Mouse (Mus musculus) liver, postnatal 0 days (tissue): ENCODE results near the gene Kmt2c. TPM values are rescaled to one million over a fixed set of nuclear protein-coding genes. Genes with fewer than 3 reads are reported as not detected.

Source experiments
- ATAC-seq: fragments of 200-750 bp; cut with Nextera tagmentation; 2 replicates; pipeline ENCODE4 v1.8.0; 2017; ENCODE audit warnings: mild to moderate bottlenecking, moderate library complexity
- DNase-seq: peaks from one replicate; pipeline ENCODE4 v3.0.0-alpha.2; 2016
- H3K27ac ChIP-seq: fragments of 300-500 bp; sonication (generic); 2 replicates; pipeline ENCODE4 v1.5.1; 2014; ENCODE audit warnings: antibody characterized with exemption, moderate library complexity, mild to moderate bottlenecking, low read depth
- H3K27me3 ChIP-seq: fragments of 300-500 bp; sonication (generic); 2 replicates; pipeline ENCODE4 v1.6.1; 2014; ENCODE audit warnings: low read length, control low read depth, mixed read lengths; ENCODE audit not compliant: insufficient read depth
- H3K36me3 ChIP-seq: fragments of 300-500 bp; sonication (generic); replicated peaks from 2 replicates; pipeline ENCODE4 v1.6.1; 2014; ENCODE audit warnings: mild to moderate bottlenecking, control low read depth, low read length, moderate library complexity, mixed read lengths; ENCODE audit not compliant: insufficient read depth
- H3K4me1 ChIP-seq: fragments of 300-500 bp; sonication (generic); 2 replicates; pipeline ENCODE4 v1.6.1; 2014; ENCODE audit warnings: antibody characterized with exemption, mild to moderate bottlenecking, control low read depth; ENCODE audit not compliant: insufficient read depth
- H3K4me2 ChIP-seq: fragments of 300-500 bp; sonication (generic); 2 replicates; pipeline ENCODE4 v1.6.1; 2014; ENCODE audit warnings: low read depth, mild to moderate bottlenecking, low read length, moderate library complexity, mixed read lengths
- H3K4me3 ChIP-seq: fragments of 300-500 bp; sonication (generic); 2 replicates; pipeline ENCODE4 v1.5.1; 2014; ENCODE audit warnings: low read depth, low read length
- H3K9ac ChIP-seq: fragments of 300-500 bp; sonication (generic); replicated peaks from 2 replicates; pipeline ENCODE4 v1.6.1; 2014; ENCODE audit warnings: mild to moderate bottlenecking, moderate library complexity
- H3K9me3 ChIP-seq: fragments of 300-500 bp; sonication (generic); 2 replicates; pipeline ENCODE4 v1.6.1; 2016; ENCODE audit warnings: mild to moderate bottlenecking, control low read depth, low read length, mixed read lengths
- CTCF ChIP-seq: sonication (generic); IDR thresholded peaks from 2 replicates; pipeline ENCODE4 v1.5.1; 2016; ENCODE audit warnings: antibody characterized with exemption, low read depth
- EP300 ChIP-seq: IDR thresholded peaks from 2 replicates; pipeline ENCODE4 v1.6.1; 2016; ENCODE audit warnings: antibody characterized with exemption, low read depth, mild to moderate bottlenecking
- WGBS: fragments of 180-500 bp; shearing (Covaris S2); extraction: QIAGEN DNeasy Blood & Tissue Kit; methylation state at CpG from one replicate; pipeline ENCODE4 v1.1.7; 2014; ENCODE audit not compliant: insufficient replicate concordance; 5-methylcytosine and 5-hydroxymethylcytosine counted together
- polyA plus RNA-seq: library from polyadenylated mRNA; unstranded; fragments of >200 nt; fragmentation: Nextera tagmentation; extraction: Ambion mirVana; gene quantifications from 2 replicates; pipeline ENCODE4 v1.2.1, GENCODE M21; 2015

Kmt2c gene
- 3.7 and 4.1 TPM in 2 replicates for polyA plus RNA-seq

DNA sequence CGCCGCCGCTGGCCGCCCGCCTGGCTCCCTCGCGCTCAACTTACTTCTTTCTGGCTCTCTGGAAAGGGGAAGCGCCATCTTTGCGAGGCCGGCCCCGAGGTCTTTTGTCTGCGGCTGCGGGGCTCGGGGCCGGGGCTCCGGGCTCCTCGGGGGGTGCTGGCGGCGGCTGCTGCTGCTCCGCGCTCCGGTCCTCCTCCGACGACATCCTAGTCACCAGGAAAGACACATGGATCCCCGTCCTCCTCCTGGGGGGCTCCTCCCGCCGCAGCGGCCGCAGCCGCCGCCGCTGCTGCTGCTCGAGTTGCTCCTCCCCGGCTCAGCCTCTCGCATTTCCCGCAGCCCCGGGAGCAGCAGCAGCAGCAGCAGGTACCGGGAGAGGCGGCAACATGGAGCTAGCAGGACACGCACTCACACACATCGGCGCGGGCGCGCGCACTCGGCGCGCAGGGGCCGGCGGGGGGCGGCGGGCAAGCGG is at the start of gene Kmt2c:
Kmt2c (minus strand) TSS at position 438 of the 475 bp plus-strand sequence.
- H3K4me2 ChIP-seq: peak within 1 kb of the TSS; percentile 90
- TF ChIP-seq CTCF (no peak), EP300 (no peak)
- peak within 1 kb of the TSS; percentile 100 for H3K27ac ChIP-seq
- no peaks in the 10 kb centered on the region for H3K36me3 ChIP-seq
- no peaks in the 10 kb centered on the region for H3K27me3 ChIP-seq
- no peaks in the 10 kb centered on the region for H3K9me3 ChIP-seq
- H3K4me1 ChIP-seq: peaks cover 14% of the 10 kb centered on the region
- peak; percentile 1 for ATAC-seq
- H3K9ac ChIP-seq: peak within 1 kb of the TSS; percentile 98
- H3K4me3 ChIP-seq: peak within 1 kb of the TSS; percentile 91
- WGBS: 0% methylated on average over 38 of the region's 54 CpGs
- DNase-seq: peak; percentile 87

DNA sequence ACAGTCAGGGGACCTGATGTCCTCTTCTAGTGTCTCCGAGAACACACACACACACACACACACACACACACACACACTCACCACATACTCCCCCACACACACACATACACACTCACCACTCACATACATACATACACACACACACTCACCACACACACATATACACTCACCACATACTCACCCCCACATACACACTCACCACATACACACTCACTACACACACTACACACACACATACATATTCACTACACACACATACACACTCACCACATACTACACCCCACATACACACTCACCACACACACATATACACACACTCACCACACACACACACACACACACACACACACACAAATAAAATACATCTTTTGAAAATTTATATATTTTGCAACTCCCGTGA is 48.3 kb upstream of the Kmt2c start:
- H3K4me1 ChIP-seq: no peaks in the 10 kb centered on the region
- WGBS: 98% methylated on average over 2 of the region's 2 CpGs

DNA sequence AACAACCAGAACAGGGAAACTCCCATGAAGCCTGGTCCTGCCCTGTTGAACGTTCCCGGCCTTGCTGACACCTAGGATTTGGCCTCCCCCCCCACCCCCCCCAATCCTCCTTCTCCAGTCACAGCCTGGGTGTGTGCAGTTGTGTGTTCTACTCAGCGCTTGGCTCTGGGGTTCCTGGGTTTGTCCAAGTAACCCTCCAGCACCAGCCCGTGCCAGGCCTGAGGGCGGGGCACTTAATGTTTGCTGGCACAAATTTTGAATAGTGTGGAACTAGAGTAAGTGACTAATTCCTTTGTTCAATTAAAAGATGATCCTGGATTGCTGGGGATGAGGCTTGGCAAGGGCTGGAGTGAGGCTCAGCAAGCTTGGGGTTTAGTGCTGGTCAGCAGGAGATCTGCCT is 46.0 kb upstream of the Kmt2c start:
- 85% methylated on average over 5 of the region's 5 CpGs for WGBS
- Histone ChIP-seq H3K4me3 (no peak overlapping the region), H3K27me3 (no peaks in the 10 kb centered on the region), H3K4me2 (no peak overlapping the region), H3K9me3 (no peaks in the 10 kb centered on the region; the same call in 1 of the 2 replicates), H3K36me3 (no peaks in the 10 kb centered on the region), H3K27ac (no peak overlapping the region), H3K4me1 (no peaks in the 10 kb centered on the region), H3K9ac (no peak overlapping the region)
- TF ChIP-seq EP300 (no peak), CTCF (no peak)
- ATAC-seq (no peak), DNase-seq (peak; percentile 10)

More for the DNA sequence above, 48.3 kb upstream of the Kmt2c start:
- H3K27ac ChIP-seq: no peak overlapping the region
- no peaks in the 10 kb centered on the region; the same call in 1 of the 2 replicates for H3K9me3 ChIP-seq
- H3K9ac ChIP-seq: no peak overlapping the region
- ATAC-seq (no peak), DNase-seq (peak; percentile 5)
- H3K27me3 ChIP-seq: no peaks in the 10 kb centered on the region
- no peak overlapping the region for H3K4me3 ChIP-seq
- TF ChIP-seq CTCF (no peak), EP300 (no peak)
- H3K4me2 ChIP-seq: no peak overlapping the region
- H3K36me3 ChIP-seq: no peaks in the 10 kb centered on the region

DNA sequence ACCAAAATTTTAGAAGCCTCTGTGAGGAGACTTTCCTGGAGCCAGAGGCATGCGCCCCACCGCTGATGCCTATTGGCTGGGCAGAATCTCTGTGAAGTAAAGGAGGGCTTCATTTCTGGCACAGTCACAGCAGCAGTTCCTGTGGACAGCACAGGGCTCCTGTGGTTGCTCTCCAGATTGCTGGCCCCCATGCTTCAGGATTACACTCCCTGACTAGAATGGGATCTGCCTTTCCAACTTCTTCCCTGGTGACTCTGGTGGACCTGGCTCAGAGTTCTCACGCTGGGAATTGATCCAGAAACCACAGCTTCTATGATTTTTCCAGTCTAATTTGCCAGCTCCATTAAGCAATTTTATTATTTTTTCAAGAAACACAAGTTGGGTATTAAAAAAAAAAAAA is 45.5 kb upstream of the Kmt2c start:
- Histone ChIP-seq H3K27ac (no peak overlapping the region), H3K4me1 (no peaks in the 10 kb centered on the region), H3K4me2 (no peak overlapping the region), H3K36me3 (no peaks in the 10 kb centered on the region), H3K9ac (no peak overlapping the region), H3K4me3 (no peak overlapping the region), H3K27me3 (no peaks in the 10 kb centered on the region), H3K9me3 (no peaks in the 10 kb centered on the region; the same call in 1 of the 2 replicates)
- peak; percentile 1 for DNase-seq
- no peak for ATAC-seq
- no peak for TF ChIP-seq EP300
- TF ChIP-seq CTCF: no peak
- 88% methylated on average over 3 of the region's 3 CpGs for WGBS

DNA sequence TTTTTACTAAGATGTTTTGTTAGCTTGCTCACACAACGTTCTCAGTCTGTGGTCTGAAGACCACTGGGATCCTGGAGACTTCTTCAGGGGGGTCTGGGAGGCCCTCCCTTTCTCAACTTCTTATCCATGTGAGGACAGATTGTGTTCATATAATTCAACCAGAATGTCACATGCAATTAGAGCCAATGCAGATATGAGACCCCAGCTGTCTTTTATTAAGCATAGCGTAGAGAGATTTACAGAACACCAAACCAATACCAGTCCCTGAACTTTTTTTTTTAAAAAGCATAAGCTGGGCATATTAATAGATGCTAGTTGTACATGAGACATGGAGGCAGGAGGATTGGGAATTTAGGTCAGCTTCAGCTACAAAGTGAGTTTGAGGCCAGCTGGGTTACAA is 43.1 kb upstream of the Kmt2c start:
- Histone ChIP-seq H3K4me3 (no peak overlapping the region), H3K36me3 (no peaks in the 10 kb centered on the region), H3K4me1 (no peaks in the 10 kb centered on the region), H3K27ac (no peak overlapping the region), H3K4me2 (no peak overlapping the region), H3K9me3 (peaks cover 3% of the 10 kb centered on the region; the same call in 1 of the 2 replicates), H3K27me3 (no peaks in the 10 kb centered on the region), H3K9ac (no peak overlapping the region)
- TF ChIP-seq CTCF (no peak), EP300 (no peak)
- 69% methylated on average over 2 of the region's 2 CpGs for WGBS
- ATAC-seq: no peak
- DNase-seq: no peak

DNA sequence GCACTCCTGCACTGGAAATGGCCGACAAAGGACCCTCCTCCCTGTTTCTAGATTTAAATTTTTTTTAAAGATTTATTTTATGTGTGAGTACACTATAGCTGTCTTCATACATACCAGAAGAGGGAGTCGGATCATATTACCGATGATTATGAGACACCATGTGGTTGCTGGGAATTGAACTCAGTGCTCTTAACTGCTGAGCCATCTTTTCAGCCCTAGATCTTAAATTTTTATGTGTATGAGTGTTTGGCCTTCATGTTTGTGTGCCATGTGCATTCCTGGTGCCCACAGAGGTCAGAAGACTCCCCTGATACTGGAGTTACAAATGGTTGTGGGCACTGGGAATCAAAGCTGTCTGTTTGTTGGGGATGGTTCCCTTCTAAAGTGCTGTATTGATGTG is 42.3 kb upstream of the Kmt2c start:
- Histone ChIP-seq H3K9ac (no peak overlapping the region), H3K27me3 (no peaks in the 10 kb centered on the region), H3K4me2 (no peak overlapping the region), H3K9me3 (peaks cover 3% of the 10 kb centered on the region; the same call in 1 of the 2 replicates), H3K36me3 (no peaks in the 10 kb centered on the region), H3K4me1 (no peaks in the 10 kb centered on the region), H3K4me3 (no peak overlapping the region), H3K27ac (no peak overlapping the region)
- TF ChIP-seq CTCF: no peak
- TF ChIP-seq EP300: no peak
- 78% methylated on average over 3 of the region's 3 CpGs for WGBS
- peak; percentile 0 for DNase-seq
- ATAC-seq: no peak

DNA sequence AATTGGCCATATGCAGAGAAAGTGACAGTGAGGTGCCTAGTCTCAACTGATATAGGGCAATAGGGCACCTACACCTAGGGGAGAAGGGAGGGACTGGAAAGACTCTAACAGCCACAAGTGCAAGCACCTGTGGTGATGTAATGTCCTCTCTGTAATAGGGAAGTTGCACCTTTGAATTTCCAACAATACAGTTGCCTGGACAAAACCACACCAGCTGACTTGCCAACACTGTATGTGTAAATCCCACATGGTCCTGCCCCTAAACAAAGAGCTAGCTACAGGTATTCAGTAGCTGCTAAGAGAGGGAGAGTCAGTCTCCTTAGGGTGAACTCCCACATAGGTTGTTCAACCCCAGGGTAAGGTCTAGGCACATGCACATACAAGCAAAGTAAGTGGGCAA is 41.8 kb upstream of the Kmt2c start:
- Histone ChIP-seq H3K27ac (no peak overlapping the region), H3K9me3 (peaks cover 3% of the 10 kb centered on the region; the same call in 1 of the 2 replicates), H3K36me3 (no peaks in the 10 kb centered on the region), H3K27me3 (no peaks in the 10 kb centered on the region), H3K4me3 (no peak overlapping the region), H3K4me1 (no peaks in the 10 kb centered on the region), H3K4me2 (no peak overlapping the region), H3K9ac (no peak overlapping the region)
- ATAC-seq: no peak
- TF ChIP-seq EP300: no peak
- no peak for TF ChIP-seq CTCF
- peak; percentile 10 for DNase-seq
